Mouse (Mus musculus) liver, adult 2 months (tissue): ENCODE measurements around the gene Adamtsl1.

Source experiments
- CTCF ChIP-seq: fragments of 200-500 bp; IDR thresholded peaks from 2 replicates; pipeline ENCODE4 v1.5.1; 2011; ENCODE audit warnings: low read depth, low read length, control low read depth
- POLR2A ChIP-seq: fragments of 200-500 bp; IDR thresholded peaks from 2 replicates; pipeline ENCODE4 v1.6.1; 2011; ENCODE audit warnings: low read length, control low read depth; ENCODE audit not compliant: insufficient read depth; ENCODE audit errors: extremely low read depth

GRCm38 (mm10) chr4:86286572-86286971, 772.6 kb downstream of the Adamtsl1 start:
- TF ChIP-seq CTCF (no peak), POLR2A (no peak)
